ENCODE assay signal across 8 mouse cellular contexts in the genomic region with DNA sequence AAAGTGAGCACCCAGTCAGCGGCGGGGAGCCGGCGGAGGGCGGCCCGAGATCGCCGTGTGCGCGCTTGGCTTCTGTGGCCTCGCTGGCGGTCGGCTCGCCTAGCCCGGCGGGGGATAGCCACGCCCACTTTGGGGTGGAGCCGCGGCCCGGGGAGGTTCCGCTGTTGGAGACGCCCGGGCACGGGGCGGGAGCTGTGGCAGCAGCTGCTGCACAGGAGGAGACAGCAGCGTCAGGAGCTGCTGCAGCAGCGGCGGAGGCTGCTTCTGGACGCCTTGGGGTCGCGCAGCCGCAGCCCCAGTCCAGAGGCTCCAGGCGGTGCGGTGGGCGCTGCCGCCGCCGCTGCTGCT. TPM values are rescaled to one million over a fixed set of nuclear protein-coding genes. Genes with fewer than 3 reads are reported as not detected.
DNase-seq lines count a peak whose midpoint lies in the region; ATAC-seq lines count a peak whose summit lies in the region.

A gene (plus strand): TSS at position 181 of the 348 bp plus-strand sequence.

- H3K9ac ChIP-seq in hindbrain, embryonic 11.5 days (ENCODE audit: low read depth, low read length) = peak within 1 kb of the TSS; percentile 85

- under 1% methylated on average over 33 of the region's 38 CpGs for WGBS in hindbrain, embryonic 11.5 days

- peaks cover 18% of the 10 kb centered on the region for H3K27me3 ChIP-seq in hindbrain, embryonic 11.5 days (ENCODE audit: control insufficient read depth, insufficient read depth, low read length)

- peak within 1 kb of the TSS; percentile 99 for H3K4me2 ChIP-seq in hindbrain, embryonic 11.5 days (replicated peaks; ENCODE audit: low read depth, low read length)

- H3K9me3 ChIP-seq in hindbrain, embryonic 11.5 days (ENCODE audit: control insufficient read depth, low read length) = no peaks in the 10 kb centered on the region

- no peaks in the 10 kb centered on the region for H3K36me3 ChIP-seq in hindbrain, embryonic 11.5 days (ENCODE audit: control insufficient read depth, insufficient read depth, low read length)

- peaks cover 2% of the 10 kb centered on the region for H3K4me1 ChIP-seq in hindbrain, embryonic 11.5 days (replicated peaks; ENCODE audit: control insufficient read depth, insufficient read depth, low read length)

- ATAC-seq in hindbrain, embryonic 11.5 days (ENCODE audit: low FRiP score) = peak; percentile 94

- peak within 1 kb of the TSS; percentile 81 for H3K27ac ChIP-seq in hindbrain, embryonic 11.5 days (ENCODE audit: low read depth, low read length)

- H3K4me3 ChIP-seq in hindbrain, embryonic 11.5 days (ENCODE audit: low read depth, low read length) = peak within 1 kb of the TSS; percentile 74

- DNase-seq in MN1 (ENCODE audit: low spot score) = peak; percentile 90
- peak; percentile 87 for DNase-seq in cerebellum, adult 9-10 months
- DNase-seq in frontal cortex, adult 2 months (ENCODE audit: extremely low spot score in 1 of 2, low spot score in 1 of 2) = peak; percentile 87 to 95
- DNase-seq in hindbrain, embryonic 11.5 days (ENCODE audit: low spot score) = peak; percentile 97
- peak; percentile 89 to 94 for DNase-seq in layer of hippocampus, postnatal 14 days (ENCODE audit: low spot score in 2 of 2)
- peak; percentile 99 for DNase-seq in lung, postnatal 14 days
- peak; percentile 81 for DNase-seq in retina, adult 2 months (ENCODE audit: low read depth, low spot score)
- DNase-seq in thymus, postnatal 36 days = peak; percentile 99

RNA-seq across cellular contexts. Expression of the gene that starts here (rescaled TPM):
- polyA plus RNA-seq in frontal cortex, adult 2 months (2012; rRNA removed) = 11.2 and 12.0 TPM in 2 replicates
- 2.7 and 3.0 TPM in 2 replicates for polyA plus RNA-seq in hindbrain, embryonic 11.5 days (2014; fragmentation: Nextera tagmentation; extraction: Ambion mirVana)
- 1 to 10 TPM; 6.8 to 6.9 TPM for total RNA-seq in layer of hippocampus, postnatal 14 days (2021)

Comparison
In these comparisons a context has a peak if more than half of its experiments do, and no peak if none do; other contexts are left out.
1. Peak in every context shown above with its lines: DNase-seq, ATAC-seq, H3K4me3 ChIP-seq and H3K27ac ChIP-seq.